Mouse (Mus musculus) CD8-positive naive resting alpha-beta T cell, adult 2 months (primary cell): Measurements from ENCODE around the gene Fbxl13.

Experiments
- DNase-seq, 2 experiments: peaks; one replicate each; pipeline ENCODE4 v3.0.0; 2022; ENCODE audit warnings: low read depth in 2 of 2, low spot score in 2 of 2

The Fbxl13 gene

DNA sequence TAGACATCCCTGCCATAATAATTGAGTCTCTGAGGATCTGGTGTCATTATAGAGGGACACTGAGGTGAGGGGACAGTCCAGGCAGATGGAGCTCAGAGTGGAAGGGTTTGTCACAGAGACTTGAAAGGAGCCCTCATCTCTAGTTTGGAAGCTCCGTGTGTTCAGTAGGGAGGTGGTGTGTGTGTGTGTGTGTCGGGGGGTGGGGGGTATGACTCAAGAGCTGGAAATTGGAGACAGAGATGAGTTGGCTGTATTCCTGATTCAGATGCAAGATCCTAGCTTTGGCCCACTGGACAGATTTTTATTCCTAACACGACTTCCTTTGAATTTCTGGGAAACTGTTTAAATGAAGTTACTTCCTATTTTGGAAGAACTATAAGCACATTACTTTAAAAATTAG, 158.1 kb downstream of the Fbxl13 start:
- DNase-seq: no peak

DNA sequence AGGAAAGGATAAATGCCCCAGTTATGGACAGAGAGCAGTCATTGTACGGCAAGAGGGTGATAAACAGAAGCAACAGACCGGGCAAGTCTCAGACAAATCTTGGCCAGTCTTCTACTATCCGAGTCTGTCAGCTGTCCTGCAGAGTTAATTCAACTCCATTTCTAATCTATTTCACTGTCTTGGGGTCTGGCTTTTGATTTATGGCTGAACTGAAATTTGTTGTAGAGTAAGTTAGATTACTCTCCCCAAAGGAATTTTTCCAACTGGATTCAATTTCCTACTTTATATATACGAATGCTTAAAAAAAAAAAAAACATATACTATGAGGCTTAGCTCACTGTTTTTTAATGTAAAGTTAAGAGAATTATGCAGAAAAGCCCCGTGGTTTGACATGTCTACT, 158.6 kb downstream of the Fbxl13 start:
- no peak for DNase-seq

DNA sequence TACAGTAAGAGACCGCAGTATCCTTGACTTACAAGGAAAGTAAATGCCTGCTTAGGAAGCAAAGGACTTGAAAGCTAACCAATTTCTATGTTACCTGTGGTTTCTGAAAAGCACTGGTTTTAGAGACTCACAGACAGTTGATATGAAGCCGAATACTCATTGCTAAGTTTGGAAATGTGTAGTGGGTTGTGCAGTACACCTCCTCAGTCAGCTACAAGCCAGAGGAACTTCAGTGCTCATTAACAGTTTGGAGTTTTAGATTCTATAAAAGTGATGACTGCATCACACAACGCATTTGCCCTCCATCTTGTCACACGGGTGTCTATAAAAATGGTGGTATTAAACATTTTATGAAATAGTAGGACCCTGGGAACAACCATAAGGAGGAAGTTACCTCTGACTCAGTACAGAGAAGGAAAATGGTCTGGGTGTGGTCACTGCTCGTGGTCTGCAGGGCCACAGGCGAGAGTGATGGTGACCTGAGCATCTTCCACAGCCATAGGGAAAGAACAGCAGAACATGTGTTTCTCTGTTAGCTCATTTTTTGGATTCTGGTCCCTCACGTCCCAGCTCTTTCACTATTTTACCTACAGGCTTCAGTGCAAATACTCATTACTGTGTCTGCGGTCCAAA, 160.1 kb downstream of the Fbxl13 start:
- no peak for DNase-seq

DNA sequence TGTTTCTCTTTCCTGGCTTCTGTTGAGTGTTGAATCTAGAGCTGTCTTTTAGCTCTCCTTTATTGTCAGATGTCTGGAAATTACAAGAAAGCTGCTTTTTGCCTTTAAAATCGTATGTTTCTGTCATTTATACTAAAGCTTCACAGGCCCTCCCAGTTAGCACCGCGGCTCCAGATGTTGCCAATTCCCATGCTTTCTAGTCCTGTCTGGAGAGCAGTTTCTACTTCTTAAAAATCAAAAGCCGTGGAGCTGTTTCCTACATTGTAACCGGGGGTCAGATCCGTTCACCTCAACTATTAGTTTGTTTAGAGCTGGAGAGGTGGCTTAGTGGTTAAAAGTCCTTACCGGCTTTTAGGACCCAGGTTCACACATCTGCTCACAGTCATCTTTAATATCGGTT, 162.2 kb downstream of the Fbxl13 start:
- DNase-seq: no peak

DNA sequence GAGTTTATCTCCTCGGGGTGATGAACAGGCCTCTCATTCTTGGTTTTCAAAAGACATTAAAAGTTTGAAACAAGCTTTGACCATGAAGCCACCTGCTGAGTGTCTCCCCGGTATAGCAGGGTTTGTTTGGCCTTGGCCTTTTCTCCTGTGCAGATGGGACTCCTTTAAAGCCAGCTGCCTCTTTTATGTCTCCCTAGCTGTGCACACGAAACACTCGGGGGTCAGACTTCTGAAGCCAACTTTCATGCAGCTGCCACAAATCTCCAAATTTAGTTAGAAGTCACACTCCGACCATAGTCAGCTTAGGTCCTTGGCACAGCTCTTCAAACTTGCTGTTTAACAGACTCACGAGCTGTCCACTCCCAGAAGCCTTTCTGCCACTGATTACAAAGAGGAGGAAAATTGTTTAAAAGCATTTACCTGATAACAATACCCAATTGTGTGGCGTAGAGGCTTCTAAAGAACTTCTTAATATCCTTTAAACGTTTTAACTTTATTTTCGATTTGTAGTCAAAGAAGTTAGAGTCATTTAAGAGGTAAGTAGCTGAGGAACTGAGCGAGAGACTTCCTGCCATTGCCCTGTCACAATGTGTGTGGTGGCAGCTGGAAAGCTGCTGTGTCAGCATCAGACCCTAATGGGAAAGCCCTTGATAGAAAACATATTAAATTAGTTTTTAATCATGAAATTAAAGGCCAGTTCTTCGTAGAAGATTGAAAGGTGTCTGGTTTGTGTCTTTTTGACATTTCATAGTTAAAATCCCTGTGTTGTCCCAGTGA, 162.8 kb downstream of the Fbxl13 start:
- no peak for DNase-seq

DNA sequence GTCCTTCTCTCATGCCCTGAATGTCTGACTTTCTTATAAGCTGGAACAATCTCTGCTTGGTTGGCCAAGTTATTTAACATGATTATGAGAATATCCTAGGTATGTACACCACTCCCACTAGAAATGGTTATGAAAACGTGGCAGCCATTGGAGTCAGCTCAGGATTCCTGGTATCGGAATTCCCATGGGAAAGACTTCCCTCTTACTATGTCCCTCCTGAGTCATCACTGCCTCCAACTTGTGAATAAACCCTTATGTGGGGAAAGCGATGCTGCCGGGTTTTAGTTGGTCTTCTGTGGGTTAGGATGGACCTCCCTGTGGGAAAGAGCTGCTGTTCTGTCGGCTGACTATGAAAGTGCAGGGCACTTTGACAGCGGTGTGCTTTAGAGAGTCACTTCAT, 163.9 kb downstream of the Fbxl13 start:
- DNase-seq: no peak

DNA sequence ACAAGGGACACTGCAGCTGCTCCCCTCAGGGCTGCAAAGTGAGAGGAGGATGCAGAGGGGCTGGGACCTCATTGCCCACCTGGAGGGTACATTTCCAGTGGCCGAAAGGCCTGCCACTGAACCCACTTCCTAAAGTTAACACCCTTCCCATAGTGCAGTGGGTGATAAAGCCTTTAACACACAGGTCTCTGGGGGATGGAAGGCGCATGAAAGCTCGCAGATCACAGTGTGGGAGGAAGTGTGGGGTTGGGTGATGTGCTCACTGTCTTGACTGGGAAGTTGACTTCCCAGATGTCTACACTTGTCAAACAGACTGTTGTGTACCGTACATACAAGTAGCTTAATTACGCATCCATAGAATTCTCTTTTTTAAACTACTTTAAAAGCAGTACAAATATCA, 165.7 kb downstream of the Fbxl13 start:
- no peak for DNase-seq

DNA sequence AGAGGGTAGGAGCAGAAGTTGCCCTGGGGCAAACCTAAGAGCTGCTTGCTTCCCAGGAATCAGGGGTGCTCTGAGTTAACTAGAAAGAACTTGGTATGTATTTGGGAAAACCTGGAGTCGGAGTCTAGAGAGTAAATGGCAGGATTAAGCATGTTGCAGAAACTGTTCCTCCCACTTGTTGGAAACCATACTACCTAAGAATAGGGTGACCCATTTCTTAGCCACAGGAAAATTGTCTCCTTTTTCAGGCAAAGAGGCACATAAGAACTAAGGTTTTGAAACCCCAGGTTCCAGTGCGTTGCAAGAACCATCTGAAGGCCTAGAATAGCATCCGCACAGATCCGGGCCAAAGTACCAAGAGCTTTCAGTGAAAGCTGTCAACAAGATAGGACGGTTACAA, 167.0 kb downstream of the Fbxl13 start:
- DNase-seq: no peak

DNA sequence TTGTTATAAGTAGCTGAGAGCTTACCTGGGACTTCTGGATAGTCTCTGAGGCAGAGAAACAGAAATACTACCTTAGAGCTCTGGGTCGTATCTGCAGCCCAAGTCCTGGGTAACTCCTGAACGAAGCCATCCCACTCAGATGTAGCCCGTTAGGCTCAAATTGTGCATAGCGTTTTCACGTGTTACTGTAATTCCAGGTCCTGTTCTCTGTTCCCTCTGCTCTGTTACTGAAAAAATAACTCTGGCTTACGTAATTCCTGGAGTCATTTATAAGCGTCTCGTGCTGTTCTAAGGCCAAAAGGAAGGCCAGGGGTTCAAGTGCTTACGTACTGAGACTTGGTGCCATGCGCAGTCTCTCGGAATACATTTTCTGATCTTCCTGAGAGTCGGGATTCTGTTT, 177.3 kb downstream of the Fbxl13 start:
- no peak for DNase-seq

DNA sequence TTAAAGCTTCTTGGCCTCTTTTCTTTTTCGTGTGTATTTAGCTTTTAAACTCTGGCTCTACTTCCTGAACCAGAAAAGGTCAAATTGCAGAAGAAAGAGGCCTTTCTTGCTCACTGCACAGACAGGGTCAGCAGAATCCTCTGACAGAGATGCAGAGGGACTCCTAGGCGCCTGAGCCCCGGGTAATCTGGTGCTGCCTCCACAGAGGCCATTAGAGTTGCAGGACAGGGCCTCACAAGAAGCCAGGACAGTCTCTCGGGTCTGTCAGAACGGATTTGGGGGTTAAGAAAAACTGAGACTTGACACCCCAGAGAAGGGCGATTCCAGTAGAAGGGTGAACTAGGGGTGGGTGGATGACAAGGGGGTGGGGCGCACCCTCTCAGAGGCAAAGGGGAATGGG, 178.0 kb downstream of the Fbxl13 start:
- no peak for DNase-seq

DNA sequence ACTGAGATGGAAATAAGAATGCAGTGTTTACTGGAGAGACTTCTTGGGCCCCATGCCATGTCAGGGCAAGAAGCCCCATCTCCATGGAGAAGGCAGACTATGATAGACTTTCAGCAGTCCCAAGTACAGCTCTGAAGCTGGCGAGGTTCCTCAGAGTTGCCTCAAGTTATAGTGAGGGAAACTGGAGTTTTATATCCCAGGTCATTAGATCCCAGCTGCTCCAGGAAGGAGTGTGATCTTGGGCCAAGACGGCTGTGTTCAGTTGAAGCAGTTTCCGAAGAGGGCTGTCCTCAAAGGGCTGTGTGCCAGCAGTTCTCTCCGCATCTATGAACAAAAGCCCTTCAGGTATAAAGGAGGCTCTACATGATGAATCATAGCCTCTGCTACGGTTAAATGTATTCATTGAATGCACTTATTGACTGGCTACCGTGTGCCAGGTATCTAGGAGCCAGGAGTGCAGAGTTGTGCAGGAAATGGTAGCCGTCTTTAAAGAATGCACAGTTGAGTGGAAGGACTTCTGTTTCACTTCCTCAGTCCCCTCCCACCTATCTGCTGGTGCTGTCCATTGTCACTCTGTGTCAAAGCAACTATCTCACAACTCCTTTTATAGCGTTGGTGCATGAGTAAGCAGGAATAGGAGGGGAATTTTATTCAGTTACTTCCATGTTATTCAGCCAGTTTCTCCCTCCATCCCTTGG, 204.5 kb downstream of the Fbxl13 start:
- DNase-seq: no peak

DNA sequence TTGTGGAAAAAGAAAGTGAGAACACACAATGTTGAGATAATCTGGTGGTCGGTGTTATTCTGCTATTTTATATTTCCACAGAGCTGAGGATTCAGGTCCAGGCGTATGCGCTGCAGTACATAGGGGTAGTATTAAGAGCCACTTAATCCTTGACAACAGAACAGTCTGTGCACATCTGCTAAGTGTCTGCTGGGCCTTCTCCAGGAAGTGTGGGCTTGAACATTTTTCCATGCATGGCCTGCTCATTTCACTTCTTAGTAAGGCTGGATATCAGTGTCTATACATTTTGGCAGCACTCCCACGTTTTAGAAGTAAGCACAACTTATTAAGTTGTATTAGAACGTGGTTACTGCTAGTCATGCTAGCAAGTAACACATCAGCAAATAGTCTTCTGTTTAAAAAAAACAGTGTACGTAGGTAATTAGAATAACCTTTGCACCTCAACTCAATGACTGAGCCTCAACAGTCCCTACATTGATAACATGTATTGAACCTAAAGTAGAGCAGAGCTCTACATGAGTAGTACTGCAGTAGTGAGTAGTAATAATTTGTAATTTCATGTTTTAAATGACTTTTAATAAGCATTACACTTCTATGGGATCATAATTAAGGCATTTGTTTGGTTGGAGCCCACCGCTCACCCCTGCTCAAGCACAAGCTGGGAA, 205.9 kb downstream of the Fbxl13 start:
- DNase-seq: no peak

DNA sequence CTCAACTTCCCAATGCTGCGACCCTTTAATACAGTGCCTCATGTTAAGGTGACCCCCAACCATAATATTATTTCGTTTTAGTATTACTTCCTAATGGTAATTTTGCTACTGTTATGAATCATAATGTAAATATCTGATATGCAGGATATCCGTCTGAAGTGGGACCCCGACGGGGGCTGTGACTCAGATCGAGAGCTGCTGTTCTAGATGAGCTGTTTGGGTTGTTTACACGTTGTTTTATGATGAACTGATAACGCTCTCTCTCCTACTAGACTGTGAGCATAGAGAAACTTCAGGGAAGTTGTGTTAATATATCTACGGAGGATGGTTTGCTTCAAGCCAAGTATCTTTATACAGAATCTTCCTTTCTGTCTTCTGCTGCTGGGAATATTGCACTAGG, 207.0 kb downstream of the Fbxl13 start:
- no peak for DNase-seq

DNA sequence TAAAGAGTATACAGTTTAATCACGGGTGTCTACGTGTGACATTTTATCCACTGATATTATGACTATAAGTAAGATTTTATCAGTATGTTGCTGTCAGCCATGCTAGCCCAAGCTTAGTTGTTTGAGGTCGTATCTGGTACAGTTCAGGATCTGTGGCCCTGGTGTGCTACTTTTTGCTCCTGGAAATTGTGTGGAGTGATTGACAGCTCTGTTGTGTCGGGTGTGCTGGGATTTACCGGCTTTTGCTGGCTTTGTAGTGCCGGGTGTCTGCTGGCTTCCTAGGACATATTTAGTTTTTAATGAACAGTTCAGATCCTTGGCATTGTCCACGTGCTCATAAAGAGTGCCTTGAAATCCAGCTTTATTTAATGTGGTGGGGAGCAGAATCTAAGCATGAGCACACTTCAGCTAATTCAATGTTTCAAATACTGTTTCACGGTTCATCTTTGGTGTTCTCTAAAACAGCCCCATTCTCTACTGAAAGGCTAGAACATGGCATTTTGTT, 208.9 kb downstream of the Fbxl13 start:
- DNase-seq: no peak

DNA sequence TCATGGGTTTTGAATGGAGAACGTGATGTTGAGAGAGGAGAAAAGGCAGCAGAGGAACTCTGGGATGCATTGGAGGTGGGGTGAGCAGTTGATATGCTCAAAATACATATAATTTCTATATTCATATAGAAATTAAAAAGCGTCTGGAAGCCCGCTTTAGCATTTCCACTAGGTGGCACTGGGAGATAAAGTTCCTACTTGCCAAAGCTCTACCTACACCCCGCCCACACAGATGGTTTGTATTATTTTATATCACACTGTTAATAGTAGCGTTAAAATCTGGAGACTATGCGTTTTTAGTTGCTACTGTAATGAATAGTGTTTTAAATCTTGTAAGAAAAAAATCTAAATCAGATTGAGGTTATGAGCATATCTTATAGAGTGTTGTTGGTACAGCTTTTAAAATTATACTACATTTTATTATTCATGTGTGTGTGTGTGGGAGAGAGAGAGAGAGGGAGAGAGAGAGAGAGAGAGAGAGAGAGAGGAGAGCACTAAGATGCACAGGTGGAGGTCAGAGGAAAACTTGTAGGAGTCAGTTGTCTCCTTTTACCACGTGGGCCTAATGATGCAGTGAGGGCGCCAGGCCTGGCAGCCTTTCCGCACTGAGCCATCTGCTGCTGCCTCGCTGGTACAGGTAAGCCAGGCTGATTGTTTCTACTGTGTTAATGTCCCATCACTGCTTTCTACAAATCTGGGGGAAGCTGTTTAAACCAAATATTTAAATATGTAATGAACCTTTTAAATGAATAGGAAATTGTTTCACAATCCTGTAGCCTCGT, 211.1 kb downstream of the Fbxl13 start:
- no peak for DNase-seq
